Mouse (Mus musculus): Measurements from ENCODE around the gene Klk9. TPM values are rescaled to one million over a fixed set of nuclear protein-coding genes. Genes with fewer than 3 reads are reported as not detected.

Klk9 gene
- 0.11 TPM in 1 of 2 replicates, not detected in the other for polyA plus RNA-seq (2012; rRNA removed)

DNA sequence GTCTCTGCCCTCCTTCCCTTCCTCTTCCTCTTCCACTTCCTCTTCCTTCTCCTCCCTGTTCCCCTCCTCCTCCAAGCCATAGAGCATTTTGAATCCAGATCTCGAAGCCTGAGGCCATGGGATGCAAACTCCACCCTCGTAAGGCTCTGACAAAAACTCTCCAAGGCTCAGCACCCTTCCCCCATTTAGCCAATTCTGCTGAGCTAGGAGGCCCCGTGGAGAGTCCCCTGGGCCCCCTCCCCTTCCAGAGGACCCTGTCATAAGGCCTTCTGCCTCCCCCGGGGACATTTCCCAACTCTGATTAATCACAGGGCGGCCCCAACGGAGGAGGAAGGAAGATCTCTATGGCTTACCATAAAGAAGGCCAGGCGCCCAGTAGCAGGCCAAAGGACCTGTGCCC lies at the start of gene Klk9:
Gene Klk9, plus strand, starts transcription at position 301 of the 400 bp plus-strand sequence.
- TF ChIP-seq POLR2A (IDR thresholded peaks at IDR 0.05; ENCODE audit: extremely low read depth, insufficient read depth, low read length) (no peak), CTCF (IDR thresholded peaks at IDR 0.05; ENCODE audit: extremely low read depth, insufficient read depth, low read length) (no peak)
- Histone ChIP-seq H3K4me1 (ENCODE audit: control insufficient read depth, insufficient read depth, low read length) (no peaks in the 10 kb centered on the region), H3K27ac (ENCODE audit: insufficient read depth, low read length) (no peak within 1 kb of the TSS), H3K4me3 (ENCODE audit: insufficient read depth, low read length) (no peak within 1 kb of the TSS)

DNA sequence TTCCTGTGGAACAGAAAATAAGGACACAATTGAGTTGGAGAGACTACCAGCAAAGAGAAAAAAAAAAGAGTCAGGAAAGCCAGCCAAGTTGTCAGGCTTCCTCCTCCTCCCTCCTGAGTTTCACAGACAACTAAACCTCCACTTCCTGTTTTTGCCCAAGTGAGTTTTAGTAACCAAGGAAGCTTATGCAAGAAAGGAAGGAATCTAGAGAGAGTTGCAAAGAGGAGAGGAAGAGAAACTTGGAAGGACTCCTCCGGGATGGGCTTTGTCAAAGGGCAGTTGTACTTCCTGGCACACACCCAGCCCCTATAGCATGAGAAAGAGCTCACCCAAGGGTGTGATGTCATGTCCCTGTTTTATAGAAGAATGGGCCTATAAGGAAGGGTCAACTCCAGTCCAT lies 43.9 kb upstream of the Klk9 start:
- Histone ChIP-seq H3K4me3 (ENCODE audit: insufficient read depth, low read length) (no peak overlapping the region), H3K4me1 (ENCODE audit: control insufficient read depth, insufficient read depth, low read length) (no peaks in the 10 kb centered on the region)
- TF ChIP-seq POLR2A (IDR thresholded peaks at IDR 0.05; ENCODE audit: extremely low read depth, insufficient read depth, low read length): no peak
- TF ChIP-seq CTCF (IDR thresholded peaks at IDR 0.05; ENCODE audit: extremely low read depth, insufficient read depth, low read length): no peak

GRCm38 (mm10) chr7:43752806-43753205 lies 38.9 kb upstream of the Klk9 start:
- no peak overlapping the region for H3K27ac ChIP-seq (ENCODE audit: insufficient read depth, low read length)
- no peak overlapping the region for H3K4me3 ChIP-seq (ENCODE audit: insufficient read depth, low read length)
- TF ChIP-seq POLR2A (IDR thresholded peaks at IDR 0.05; ENCODE audit: extremely low read depth, insufficient read depth, low read length): no peak
- no peak for TF ChIP-seq CTCF (IDR thresholded peaks at IDR 0.05; ENCODE audit: extremely low read depth, insufficient read depth, low read length)
- H3K4me1 ChIP-seq (ENCODE audit: control insufficient read depth, insufficient read depth, low read length): no peaks in the 10 kb centered on the region

More for the DNA sequence above, 43.9 kb upstream of the Klk9 start:
- no peak overlapping the region for H3K27ac ChIP-seq (ENCODE audit: insufficient read depth, low read length)

- Histone ChIP-seq H3K4me1 (ENCODE audit: control insufficient read depth, insufficient read depth, low read length) (no peaks in the 10 kb centered on the region), H3K27ac (ENCODE audit: insufficient read depth, low read length) (no peak overlapping the region), H3K4me3 (ENCODE audit: insufficient read depth, low read length) (no peak overlapping the region)
- TF ChIP-seq CTCF (IDR thresholded peaks at IDR 0.05; ENCODE audit: extremely low read depth, insufficient read depth, low read length): no peak
- TF ChIP-seq POLR2A (IDR thresholded peaks at IDR 0.05; ENCODE audit: extremely low read depth, insufficient read depth, low read length): no peak
These were observed 25.2 kb upstream of the Klk9 start for GRCm38 (mm10) chr7:43766484-43766883.

GRCm38 (mm10) chr7:43768597-43768996 lies 23.1 kb upstream of the Klk9 start, which contains the start of gene Klk12:
TSS of gene Klk12 (plus strand) at chr7:43768897.
- TF ChIP-seq CTCF (IDR thresholded peaks at IDR 0.05; ENCODE audit: extremely low read depth, insufficient read depth, low read length): no peak
- TF ChIP-seq POLR2A (IDR thresholded peaks at IDR 0.05; ENCODE audit: extremely low read depth, insufficient read depth, low read length): no peak
- no peak within 1 kb of the TSS for H3K4me3 ChIP-seq (ENCODE audit: insufficient read depth, low read length)
- no peaks in the 10 kb centered on the region for H3K4me1 ChIP-seq (ENCODE audit: control insufficient read depth, insufficient read depth, low read length)
- H3K27ac ChIP-seq (ENCODE audit: insufficient read depth, low read length): no peak within 1 kb of the TSS

GRCm38 (mm10) chr7:43769636-43770035 lies 22.1 kb upstream of the Klk9 start:
- no peak overlapping the region for H3K27ac ChIP-seq (ENCODE audit: insufficient read depth, low read length)
- no peaks in the 10 kb centered on the region for H3K4me1 ChIP-seq (ENCODE audit: control insufficient read depth, insufficient read depth, low read length)
- TF ChIP-seq CTCF (IDR thresholded peaks at IDR 0.05; ENCODE audit: extremely low read depth, insufficient read depth, low read length) (no peak), POLR2A (IDR thresholded peaks at IDR 0.05; ENCODE audit: extremely low read depth, insufficient read depth, low read length) (no peak)
- no peak overlapping the region for H3K4me3 ChIP-seq (ENCODE audit: insufficient read depth, low read length)

GRCm38 (mm10) chr7:43770701-43771100 lies 21.0 kb upstream of the Klk9 start:
- no peaks in the 10 kb centered on the region for H3K4me1 ChIP-seq (ENCODE audit: control insufficient read depth, insufficient read depth, low read length)
- H3K4me3 ChIP-seq (ENCODE audit: insufficient read depth, low read length): no peak overlapping the region
- no peak for TF ChIP-seq POLR2A (IDR thresholded peaks at IDR 0.05; ENCODE audit: extremely low read depth, insufficient read depth, low read length)
- no peak for TF ChIP-seq CTCF (IDR thresholded peaks at IDR 0.05; ENCODE audit: extremely low read depth, insufficient read depth, low read length)
- H3K27ac ChIP-seq (ENCODE audit: insufficient read depth, low read length): no peak overlapping the region

DNA sequence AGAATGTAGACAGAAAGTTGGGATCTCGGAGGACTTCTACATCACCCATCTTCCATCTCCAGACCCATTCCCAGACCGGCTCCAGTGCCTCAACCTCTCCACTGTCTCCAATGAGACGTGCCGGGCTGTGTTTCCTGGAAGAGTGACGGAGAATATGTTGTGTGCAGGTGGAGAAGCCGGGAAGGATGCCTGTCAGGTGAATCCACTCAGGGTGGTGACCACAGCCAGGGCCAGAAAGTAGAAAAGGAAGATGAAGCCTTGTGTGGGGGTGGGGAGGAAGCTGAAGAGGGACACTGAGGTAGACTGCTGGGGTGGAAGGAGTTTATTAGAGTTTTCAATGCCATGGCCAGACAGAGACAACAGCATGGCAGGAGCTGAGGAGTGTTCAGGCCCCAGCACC lies 19.8 kb upstream of the Klk9 start:
- Histone ChIP-seq H3K4me3 (ENCODE audit: insufficient read depth, low read length) (no peak overlapping the region), H3K27ac (ENCODE audit: insufficient read depth, low read length) (no peak overlapping the region), H3K4me1 (ENCODE audit: control insufficient read depth, insufficient read depth, low read length) (no peaks in the 10 kb centered on the region)
- TF ChIP-seq POLR2A (IDR thresholded peaks at IDR 0.05; ENCODE audit: extremely low read depth, insufficient read depth, low read length) (no peak), CTCF (IDR thresholded peaks at IDR 0.05; ENCODE audit: extremely low read depth, insufficient read depth, low read length) (no peak)

DNA sequence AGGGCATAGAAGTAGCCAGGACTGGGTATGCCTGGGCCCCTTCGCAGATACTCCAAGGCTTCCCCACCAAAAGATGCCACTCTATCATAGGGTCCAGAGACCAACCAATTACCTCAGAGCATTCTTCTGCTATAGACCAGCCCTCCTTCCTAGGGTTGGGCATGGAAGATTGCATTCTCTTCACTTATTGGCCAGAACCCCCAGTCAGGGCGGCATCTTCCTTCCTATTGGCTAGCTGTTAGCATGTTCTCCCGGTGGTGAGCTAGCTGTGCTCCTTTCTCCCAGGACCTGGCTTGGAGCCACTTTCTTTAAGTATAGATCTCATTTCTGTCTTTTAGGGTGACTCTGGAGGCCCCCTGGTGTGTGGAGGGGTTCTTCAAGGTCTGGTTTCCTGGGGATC lies 18.8 kb upstream of the Klk9 start:
- Histone ChIP-seq H3K4me3 (ENCODE audit: insufficient read depth, low read length) (no peak overlapping the region), H3K4me1 (ENCODE audit: control insufficient read depth, insufficient read depth, low read length) (no peaks in the 10 kb centered on the region), H3K27ac (ENCODE audit: insufficient read depth, low read length) (no peak overlapping the region)
- TF ChIP-seq CTCF (IDR thresholded peaks at IDR 0.05; ENCODE audit: extremely low read depth, insufficient read depth, low read length) (no peak), POLR2A (IDR thresholded peaks at IDR 0.05; ENCODE audit: extremely low read depth, insufficient read depth, low read length) (no peak)

DNA sequence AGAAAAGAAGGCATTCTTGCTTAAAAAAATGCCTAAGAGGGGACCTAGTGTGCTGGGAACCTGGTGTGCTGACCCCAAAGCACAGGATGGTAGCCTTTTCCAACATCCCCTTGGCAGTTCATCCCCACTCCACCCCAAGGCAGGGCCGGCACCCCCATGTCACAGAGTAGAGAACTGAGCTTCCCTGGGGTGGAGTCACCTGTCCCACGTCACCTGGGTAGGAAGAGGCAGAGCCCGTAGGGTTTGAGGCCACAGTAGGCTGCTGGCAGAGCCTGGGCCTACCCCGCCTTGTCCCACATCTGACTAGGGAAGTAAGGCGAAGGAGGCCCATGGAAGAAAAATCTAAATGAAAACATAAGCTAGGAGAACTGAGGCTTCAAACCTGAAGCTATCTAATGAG lies 17.3 kb upstream of the Klk9 start, which contains the start of gene Klk11:
Gene Klk11, plus strand, starts transcription at position 241 of the 400 bp plus-strand sequence.
- H3K4me3 ChIP-seq (ENCODE audit: insufficient read depth, low read length): no peak within 1 kb of the TSS
- no peak within 1 kb of the TSS for H3K27ac ChIP-seq (ENCODE audit: insufficient read depth, low read length)
- H3K4me1 ChIP-seq (ENCODE audit: control insufficient read depth, insufficient read depth, low read length): no peaks in the 10 kb centered on the region
- TF ChIP-seq POLR2A (IDR thresholded peaks at IDR 0.05; ENCODE audit: extremely low read depth, insufficient read depth, low read length) (no peak), CTCF (IDR thresholded peaks at IDR 0.05; ENCODE audit: extremely low read depth, insufficient read depth, low read length) (no peak)

Data from cortical plate, adult 2 months (tissue).